16 mouse cellular contexts compared by ENCODE assay signal in the genomic region with DNA sequence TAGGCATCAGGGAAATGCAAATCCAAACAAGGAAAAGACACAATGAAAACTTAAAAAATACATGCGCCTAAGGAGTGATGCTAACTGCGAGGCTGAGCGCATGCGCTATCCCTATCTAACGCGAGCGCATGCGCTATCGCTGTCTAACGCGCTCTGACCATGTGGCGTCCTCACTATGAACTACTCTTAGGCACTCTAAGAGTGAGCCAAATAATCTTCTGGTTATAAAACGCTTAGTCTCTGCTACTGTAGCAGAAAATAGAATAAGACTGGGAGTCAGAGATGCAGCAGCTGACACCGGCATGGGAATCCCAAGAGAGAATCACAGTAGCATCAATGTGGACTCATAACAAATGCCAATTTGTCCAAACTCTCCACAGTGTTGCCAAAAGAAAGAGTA.
"Had no signal": no experiment of that assay in that cellular context is flagged by ENCODE, and none has a peak within 500 bp of the region (broad histone marks: within the 10 kb centered on the region; RNA-seq: fewer than 3 reads in every experiment).

No protein-coding gene starts in this region.

- H3K4me1 ChIP-seq: limb, embryonic 12.5 days; liver, embryonic 13.5 days; lung, embryonic 15.5 days; stomach, embryonic 15.5 days had no signal

- H3K27ac ChIP-seq: kidney, postnatal 0 days; layer of hippocampus, adult 2 months; limb, embryonic 12.5 days; liver, embryonic 13.5 days; lung, embryonic 15.5 days; macrophage; neural tube, embryonic 12.5 days; stomach, embryonic 15.5 days had no signal

- H3K4me3 ChIP-seq: layer of hippocampus, adult 2 months; limb, embryonic 12.5 days; liver, embryonic 13.5 days; lung, embryonic 15.5 days; megakaryocyte, embryonic 14.5 days; neural tube, embryonic 12.5 days; stomach, embryonic 15.5 days had no signal

- H3K9me3 ChIP-seq: limb, embryonic 12.5 days; liver, embryonic 13.5 days; lung, embryonic 15.5 days; megakaryocyte, embryonic 14.5 days; neural tube, embryonic 12.5 days; stomach, embryonic 15.5 days had no signal

- ATAC-seq: liver, postnatal 0 days had no signal

- DNase-seq: kidney, adult 9 months; kidney, postnatal 4 days; liver; liver, embryonic 13.5 days; liver, postnatal 0 days; lung, postnatal 14 days; thymus, adult 2 months; thymus, postnatal 25 days had no signal

- H3K4me2 ChIP-seq: limb, embryonic 12.5 days; liver, embryonic 13.5 days; lung, embryonic 15.5 days; stomach, embryonic 15.5 days had no signal

- H3K36me3 ChIP-seq: limb, embryonic 12.5 days; liver, embryonic 13.5 days; lung, embryonic 15.5 days; neural tube, embryonic 12.5 days; stomach, embryonic 15.5 days had no signal

- H3K27me3 ChIP-seq: limb, embryonic 12.5 days; liver, embryonic 13.5 days; lung, embryonic 15.5 days; neural tube, embryonic 12.5 days; stomach, embryonic 15.5 days had no signal

- H3K9ac ChIP-seq: limb, embryonic 12.5 days; liver, embryonic 13.5 days; liver, postnatal 0 days; lung, embryonic 15.5 days; neural tube, embryonic 12.5 days; stomach, embryonic 15.5 days had no signal
